Mouse (Mus musculus): ENCODE data around the gene Rab29. TPM values are rescaled to one million over a fixed set of nuclear protein-coding genes. Genes with fewer than 3 reads are reported as not detected.
"Not testable (repeated sequence)": the region's sequence is repeated elsewhere in the genome, so short reads cannot be mapped to it uniquely, and the experiment has no call there.

The Rab29 gene
- polyA plus RNA-seq, 1 experiment = 27.0 TPM

- H3K36me3 ChIP-seq (ENCODE audit: control insufficient read depth, insufficient read depth, low read length) = no peaks in the 10 kb centered on the region
- H3K27me3 ChIP-seq (replicated peaks; ENCODE audit: control insufficient read depth, insufficient read depth, low read length) = no peaks in the 10 kb centered on the region; the same call in 1 of the 2 replicates
- peak; percentile 24 for DNase-seq
- 3% methylated on average over 1 of the region's 1 CpGs for WGBS
- no peak overlapping the region for H3K4me3 ChIP-seq (ENCODE audit: insufficient read depth, low read depth, low read length)
- peak; percentile 70 for TF ChIP-seq CTCF (conservative IDR thresholded peaks at IDR 0.05; ENCODE audit: insufficient read depth, insufficient read length, low read depth, low read length)
- TF ChIP-seq POLR2A (IDR thresholded peaks at IDR 0.05; ENCODE audit: low read depth, low read length) = no peak
- no peak overlapping the region for H3K27ac ChIP-seq (ENCODE audit: insufficient read depth, low read depth, low read length)
- no peaks in the 10 kb centered on the region; the same call in 1 of the 2 replicates for H3K4me1 ChIP-seq (ENCODE audit: control insufficient read depth, insufficient read depth, low read length)
These were observed 38.5 kb downstream of the Rab29 start for GRCm38 (mm10) chr1:131905497-131905896.

GRCm38 (mm10) chr1:131908456-131908855, 41.4 kb downstream of the Rab29 start:
- no peaks in the 10 kb centered on the region; the same call in 1 of the 2 replicates for H3K27me3 ChIP-seq (replicated peaks; ENCODE audit: control insufficient read depth, insufficient read depth, low read length)
- H3K36me3 ChIP-seq (ENCODE audit: control insufficient read depth, insufficient read depth, low read length) = no peaks in the 10 kb centered on the region
- DNase-seq = no peak
- no peak overlapping the region for H3K4me3 ChIP-seq (ENCODE audit: insufficient read depth, low read depth, low read length)
- no peak overlapping the region for H3K27ac ChIP-seq (ENCODE audit: insufficient read depth, low read depth, low read length)
- peaks cover 9% of the 10 kb centered on the region; the same call in 1 of the 2 replicates for H3K4me1 ChIP-seq (ENCODE audit: control insufficient read depth, insufficient read depth, low read length)
- TF ChIP-seq POLR2A (IDR thresholded peaks at IDR 0.05; ENCODE audit: low read depth, low read length) = no peak
- TF ChIP-seq CTCF (conservative IDR thresholded peaks at IDR 0.05; ENCODE audit: insufficient read depth, insufficient read length, low read depth, low read length) = no peak
- 86% methylated on average over 3 of the region's 3 CpGs for WGBS

DNA sequence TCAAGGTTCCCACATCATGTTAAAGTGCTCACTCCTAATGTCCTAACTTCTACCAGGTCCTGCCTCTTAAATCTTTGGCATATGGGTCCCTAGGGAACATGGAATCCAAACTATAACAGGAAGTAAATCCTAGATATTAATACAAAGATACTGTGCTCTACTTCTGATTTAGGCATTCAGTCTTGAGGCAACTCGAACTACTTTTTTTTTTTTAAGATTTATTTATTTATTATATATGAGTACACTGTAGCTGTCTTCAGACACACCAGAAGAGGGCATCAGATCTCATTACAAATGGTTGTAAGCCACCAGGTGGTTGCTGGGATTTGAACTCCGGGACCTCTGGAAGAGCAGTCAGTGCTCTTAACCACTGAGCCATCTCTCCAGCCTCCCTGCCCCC, 42.2 kb downstream of the Rab29 start:
- not testable (repeated sequence) for H3K27ac ChIP-seq (ENCODE audit: insufficient read depth, low read depth, low read length); H3K4me1 ChIP-seq (ENCODE audit: control insufficient read depth, insufficient read depth, low read length); H3K36me3 ChIP-seq (ENCODE audit: control insufficient read depth, insufficient read depth, low read length); H3K27me3 ChIP-seq (replicated peaks; ENCODE audit: control insufficient read depth, insufficient read depth, low read length); H3K4me3 ChIP-seq (ENCODE audit: insufficient read depth, low read depth, low read length); DNase-seq
- WGBS = 84% methylated on average over 2 of the region's 2 CpGs

DNA sequence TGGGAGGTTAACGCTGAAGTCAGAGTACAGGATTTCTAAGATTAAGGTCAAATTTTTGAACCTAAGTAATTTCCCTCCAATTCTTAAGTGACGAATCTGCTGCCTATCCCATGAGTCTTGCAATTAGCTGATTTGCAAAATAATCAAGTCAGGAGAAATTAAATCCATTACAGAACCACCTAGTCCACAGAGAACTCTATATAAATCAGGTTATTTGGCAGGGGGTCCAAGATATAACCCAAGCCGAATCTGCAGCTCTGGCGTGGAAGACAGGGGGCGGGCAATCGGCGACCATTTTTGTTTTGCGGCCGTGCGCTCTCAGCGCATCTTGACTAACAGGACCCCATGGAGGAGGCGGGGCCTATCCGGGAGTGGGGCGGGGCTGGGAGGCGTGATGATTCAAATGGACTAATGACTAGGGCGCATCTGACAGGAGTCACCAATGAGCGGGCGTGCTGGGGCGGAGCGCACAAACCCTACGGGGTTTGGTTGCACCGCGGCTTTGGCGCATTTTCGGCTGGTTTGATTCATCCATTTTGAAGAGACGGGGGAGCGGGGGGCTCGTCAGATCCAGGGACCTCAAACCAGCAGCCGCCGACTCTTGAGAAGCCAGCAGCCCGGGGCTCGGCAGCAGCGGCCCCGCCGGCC, 43.1 kb downstream of the Rab29 start, which contains the start of gene Nucks1:
Nucks1 (plus strand) TSS at position 534 of the 648 bp plus-strand sequence.
- DNase-seq = peak; percentile 100
- peak within 1 kb of the TSS; percentile 88 for H3K27ac ChIP-seq (ENCODE audit: insufficient read depth, low read depth, low read length)
- 0 out of 2 replicates have a peak, but pooled peaks have one; percentile 19 for TF ChIP-seq CTCF (conservative IDR thresholded peaks at IDR 0.05; ENCODE audit: insufficient read depth, insufficient read length, low read depth, low read length)
- no peak for TF ChIP-seq POLR2A (IDR thresholded peaks at IDR 0.05; ENCODE audit: low read depth, low read length)
- no peaks in the 10 kb centered on the region for H3K36me3 ChIP-seq (ENCODE audit: control insufficient read depth, insufficient read depth, low read length)
- under 1% methylated on average over 35 of the region's 35 CpGs for WGBS
- peaks cover 10% of the 10 kb centered on the region; the same call in 1 of the 2 replicates for H3K4me1 ChIP-seq (ENCODE audit: control insufficient read depth, insufficient read depth, low read length)
- peak within 1 kb of the TSS; percentile 92 for H3K4me3 ChIP-seq (ENCODE audit: insufficient read depth, low read depth, low read length)
- H3K27me3 ChIP-seq (replicated peaks; ENCODE audit: control insufficient read depth, insufficient read depth, low read length) = no peaks in the 10 kb centered on the region

DNA sequence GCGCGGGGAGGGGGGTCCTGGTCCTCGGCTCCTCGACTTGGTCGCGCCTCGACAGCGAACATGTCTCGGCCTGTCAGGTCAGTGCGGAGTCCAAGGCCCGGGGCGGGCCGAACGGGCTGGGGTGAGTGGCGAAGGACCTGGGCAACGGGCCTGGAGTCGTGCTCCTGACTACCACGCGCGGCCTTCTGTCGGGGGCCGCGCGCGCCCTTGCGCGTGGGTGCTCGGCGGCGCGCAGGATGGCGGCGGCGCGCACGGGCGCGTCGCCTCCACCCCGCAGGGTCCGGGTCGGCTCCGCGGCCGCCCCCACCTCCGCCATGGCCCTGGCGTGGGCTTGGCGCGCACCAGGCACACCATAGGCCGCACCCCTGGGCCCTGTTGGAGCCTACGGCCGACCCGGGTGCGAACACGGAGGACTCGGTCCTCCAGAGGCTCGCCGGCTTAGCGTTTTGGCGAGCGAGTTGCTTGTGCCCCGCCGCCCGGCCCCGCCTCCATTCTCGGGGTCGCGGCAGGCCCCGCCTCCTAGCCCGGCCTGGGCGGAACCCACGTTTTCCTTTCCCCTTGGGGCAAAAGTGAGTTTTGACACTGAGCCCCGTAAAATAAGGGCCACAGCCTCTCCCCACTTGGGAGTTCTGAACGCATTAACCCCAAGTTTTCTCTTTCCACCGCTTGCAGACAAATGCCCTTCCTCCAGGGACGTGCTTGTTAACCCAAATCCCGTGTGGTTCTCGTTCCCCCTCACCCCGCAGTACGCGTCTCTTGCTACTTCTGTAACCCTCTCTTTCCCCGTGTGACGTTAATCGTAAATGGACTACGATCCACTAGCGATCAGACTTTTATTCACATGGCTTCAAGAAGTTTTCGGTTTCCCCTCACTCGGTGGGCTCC, 43.9 kb downstream of the Rab29 start:
- peak; percentile 16 for TF ChIP-seq POLR2A (IDR thresholded peaks at IDR 0.05; ENCODE audit: low read depth, low read length)
- no peak for TF ChIP-seq CTCF (conservative IDR thresholded peaks at IDR 0.05; ENCODE audit: insufficient read depth, insufficient read length, low read depth, low read length)
- WGBS = under 1% methylated on average over 88 of the region's 88 CpGs
- peak; percentile 91 for DNase-seq
- H3K4me1 ChIP-seq (ENCODE audit: control insufficient read depth, insufficient read depth, low read length) = peaks cover 10% of the 10 kb centered on the region; the same call in 1 of the 2 replicates
- no peaks in the 10 kb centered on the region for H3K27me3 ChIP-seq (replicated peaks; ENCODE audit: control insufficient read depth, insufficient read depth, low read length)
- peak overlapping the region; percentile 92 for H3K4me3 ChIP-seq (ENCODE audit: insufficient read depth, low read depth, low read length)
- H3K27ac ChIP-seq (ENCODE audit: insufficient read depth, low read depth, low read length) = peak overlapping the region; percentile 88
- no peaks in the 10 kb centered on the region for H3K36me3 ChIP-seq (ENCODE audit: control insufficient read depth, insufficient read depth, low read length)

DNA sequence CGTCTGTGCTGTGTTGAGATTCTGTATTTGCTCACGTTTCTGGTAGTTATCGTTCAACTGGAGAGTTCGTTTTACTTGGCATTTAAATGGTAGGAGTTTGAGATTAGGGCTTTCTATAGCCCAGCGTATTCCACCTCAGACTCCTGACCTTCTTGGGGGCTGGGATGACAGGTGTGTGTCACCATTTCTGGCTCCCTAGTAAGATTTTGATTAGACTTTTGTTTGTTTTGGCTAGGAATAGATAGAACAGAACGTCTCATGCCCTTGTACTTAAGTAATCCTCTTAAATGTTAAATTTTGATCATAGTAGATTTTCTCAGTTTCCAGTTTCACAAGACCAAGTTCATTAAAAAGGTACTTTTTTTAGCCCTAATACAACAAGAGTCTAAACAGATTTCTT, 50.6 kb downstream of the Rab29 start:
- Histone ChIP-seq H3K36me3 (ENCODE audit: control insufficient read depth, insufficient read depth, low read length) (peaks cover 4% of the 10 kb centered on the region), H3K4me1 (ENCODE audit: control insufficient read depth, insufficient read depth, low read length) (peaks cover 10% of the 10 kb centered on the region), H3K4me3 (ENCODE audit: insufficient read depth, low read depth, low read length) (no peak overlapping the region), H3K27me3 (replicated peaks; ENCODE audit: control insufficient read depth, insufficient read depth, low read length) (no peaks in the 10 kb centered on the region), H3K27ac (ENCODE audit: insufficient read depth, low read depth, low read length) (peak overlapping the region; percentile 50; the same call in 1 of the 2 replicates)
- 43% methylated on average over 6 of the region's 6 CpGs for WGBS
- no peak for TF ChIP-seq POLR2A (IDR thresholded peaks at IDR 0.05; ENCODE audit: low read depth, low read length)
- TF ChIP-seq CTCF (conservative IDR thresholded peaks at IDR 0.05; ENCODE audit: insufficient read depth, insufficient read length, low read depth, low read length) = no peak
- no peak for DNase-seq

GRCm38 (mm10) chr1:131919052-131919451, 52.0 kb downstream of the Rab29 start:
- peak; percentile 62 for DNase-seq
- no peak for TF ChIP-seq POLR2A (IDR thresholded peaks at IDR 0.05; ENCODE audit: low read depth, low read length)
- no peak for TF ChIP-seq CTCF (conservative IDR thresholded peaks at IDR 0.05; ENCODE audit: insufficient read depth, insufficient read length, low read depth, low read length)
- Histone ChIP-seq H3K4me1 (ENCODE audit: control insufficient read depth, insufficient read depth, low read length) (peaks cover 7% of the 10 kb centered on the region), H3K27me3 (replicated peaks; ENCODE audit: control insufficient read depth, insufficient read depth, low read length) (no peaks in the 10 kb centered on the region), H3K4me3 (ENCODE audit: insufficient read depth, low read depth, low read length) (no peak overlapping the region), H3K27ac (ENCODE audit: insufficient read depth, low read depth, low read length) (no peak overlapping the region), H3K36me3 (ENCODE audit: control insufficient read depth, insufficient read depth, low read length) (peaks cover 4% of the 10 kb centered on the region)
- 91% methylated on average over 2 of the region's 2 CpGs for WGBS
